Mouse (Mus musculus) telencephalon, adult 2 months (tissue): ENCODE measurements around the gene Pi4kb.

Source experiments
- DNase-seq: peaks from one replicate; pipeline ENCODE4 v3.0.0-alpha.2; 2011; ENCODE audit warnings: low read depth, low spot score

Gene Pi4kb

GRCm38 (mm10) chr3:94953764-94954616 lies 20.5 kb upstream of the Pi4kb start, which contains the start of gene Rfx5:
Rfx5 (plus strand) TSS chr3:94954075.
- DNase-seq, result peak; percentile 99

- no peak for DNase-seq
Observed at GRCm38 (mm10) chr3:94958295-94958694, 16.2 kb upstream of the Pi4kb start.

- no peak for DNase-seq
Observed at GRCm38 (mm10) chr3:94959871-94960270, 14.7 kb upstream of the Pi4kb start.

- DNase-seq, result no peak
Observed at GRCm38 (mm10) chr3:94960322-94960721, 14.2 kb upstream of the Pi4kb start.

GRCm38 (mm10) chr3:94964989-94965388 lies 9.5 kb upstream of the Pi4kb start:
- no peak for DNase-seq

- no peak for DNase-seq
Observed at GRCm38 (mm10) chr3:94965878-94966277, 8.7 kb upstream of the Pi4kb start.

- no peak for DNase-seq
Observed at GRCm38 (mm10) chr3:94972552-94972951, 2.0 kb upstream of the Pi4kb start.

- DNase-seq, result no peak
Observed at GRCm38 (mm10) chr3:94973620-94974019, 911 bp upstream of the Pi4kb start.

- DNase-seq, result no peak
Observed at GRCm38 (mm10) chr3:94974026-94974527, 454 bp upstream of the Pi4kb start.

- no peak for DNase-seq
Observed at GRCm38 (mm10) chr3:94984312-94984711, 9.8 kb downstream of the Pi4kb start.

- no peak for DNase-seq
Observed at GRCm38 (mm10) chr3:94985513-94985912, 11.0 kb downstream of the Pi4kb start.

GRCm38 (mm10) chr3:94987578-94987977 lies 13.0 kb downstream of the Pi4kb start:
- DNase-seq, result no peak

- no peak for DNase-seq
Observed at GRCm38 (mm10) chr3:94989159-94989761, 14.7 kb downstream of the Pi4kb start.

GRCm38 (mm10) chr3:94996946-94997345 lies 22.4 kb downstream of the Pi4kb start:
- DNase-seq, result no peak

GRCm38 (mm10) chr3:95002569-95002968 lies 28.0 kb downstream of the Pi4kb start:
- DNase-seq, result no peak

GRCm38 (mm10) chr3:95003273-95003672 lies 28.7 kb downstream of the Pi4kb start:
- DNase-seq, result no peak

GRCm38 (mm10) chr3:95005651-95006050 lies 31.1 kb downstream of the Pi4kb start:
- no peak for DNase-seq

GRCm38 (mm10) chr3:95007706-95008105 lies 33.2 kb downstream of the Pi4kb start:
- no peak for DNase-seq

GRCm38 (mm10) chr3:95010396-95010795 lies 35.9 kb downstream of the Pi4kb start:
- no peak for DNase-seq

- DNase-seq, result no peak
Observed at GRCm38 (mm10) chr3:95012982-95013381, 38.5 kb downstream of the Pi4kb start.

- DNase-seq, result no peak
Observed at GRCm38 (mm10) chr3:95013699-95014427, 39.3 kb downstream of the Pi4kb start.
